Mouse (Mus musculus) hematopoietic multipotent progenitor cell, adult 10-12 weeks (in vitro differentiated cells): ENCODE data around the gene Gtf2h3. TPM values are rescaled to one million over a fixed set of nuclear protein-coding genes. Genes with fewer than 3 reads are reported as not detected.

Experiments
- polyA plus RNA-seq: library from polyadenylated mRNA; stranded (reverse); fragments of >175 nt; gene quantifications from 2 replicates; pipeline ENCODE4 v1.2.3, GENCODE M21; 2012; ENCODE audit warnings: low replicate concordance

The Gtf2h3 gene
- polyA plus RNA-seq, result 1.8 and 4.3 TPM in 2 replicates

GRCm38 (mm10) chr5:124578633-124579317, at the start of gene Gtf2h3, which contains the start of gene Eif2b1:
TSS of gene Gtf2h3 (plus strand) at chr5:124579140.
TSS of gene Eif2b1 (minus strand) at chr5:124579131.

GRCm38 (mm10) chr5:124530655-124531582, 48.0 kb upstream of the Gtf2h3 start, which contains the start of gene Rilpl1:
TSS of gene Rilpl1 (minus strand) at chr5:124531391.

GRCm38 (mm10) chr5:124540383-124540786, 38.6 kb upstream of the Gtf2h3 start, which contains the start of gene Tmed2:
TSS of gene Tmed2 (plus strand) at chr5:124540695.

GRCm38 (mm10) chr5:124552558-124553307, 26.2 kb upstream of the Gtf2h3 start, which contains the start of gene Ddx55:
TSS of gene Ddx55 (plus strand) at chr5:124552864.

GRCm38 (mm10) chr5:124628448-124629363, 49.8 kb downstream of the Gtf2h3 start, which contains the start of gene Atp6v0a2:
TSS of gene Atp6v0a2 (plus strand) at chr5:124628576.

Other genes with a start within 250 kb of the Gtf2h3 start
- gene Cdk2ap1, start 216.1 kb upstream of the Gtf2h3 start, polyA plus RNA-seq, result 84.3 and 115 TPM in 2 replicates
- 19.3 and 24.4 TPM in 2 replicates for gene Sbno1, start 153.1 kb upstream of the Gtf2h3 start, polyA plus RNA-seq
- 48.2 and 82.2 TPM in 2 replicates for gene Kmt5a, start 139.2 kb upstream of the Gtf2h3 start, polyA plus RNA-seq
- gene Rilpl2, start 100.8 kb upstream of the Gtf2h3 start, polyA plus RNA-seq, result 43.6 and 83.7 TPM in 2 replicates
- 9.6 and 10.5 TPM in 2 replicates for gene Snrnp35, start 96.0 kb upstream of the Gtf2h3 start, polyA plus RNA-seq
- 4.5 and 14.1 TPM in 2 replicates for gene Rilpl1, start 47.7 kb upstream of the Gtf2h3 start, polyA plus RNA-seq
- 71.7 and 173 TPM in 2 replicates for gene Tmed2, start 38.4 kb upstream of the Gtf2h3 start, polyA plus RNA-seq
- 21.2 and 26.4 TPM in 2 replicates for gene Ddx55, start 26.3 kb upstream of the Gtf2h3 start, polyA plus RNA-seq
- gene Eif2b1, start within 50 bp of the Gtf2h3 start, polyA plus RNA-seq, result 3.2 and 3.3 TPM in 2 replicates
- gene Atp6v0a2, start 49.4 kb downstream of the Gtf2h3 start, polyA plus RNA-seq, result 10.9 and 17.6 TPM in 2 replicates
- 0.01 and 0.02 TPM in 2 replicates for gene Dnah10, start 145.9 kb downstream of the Gtf2h3 start, polyA plus RNA-seq